Mouse (Mus musculus): Measurements from ENCODE around the gene Ascl2.

The Ascl2 gene

GRCm38 (mm10) chr7:142968809-142969511 is at the start of gene Ascl2:
TSS of gene Ascl2 (minus strand) at chr7:142969264.
- peak; percentile 90 for DNase-seq (ENCODE audit: low read depth, low spot score)

- DNase-seq (ENCODE audit: low read depth, low spot score) = no peak
These were observed 48.1 kb upstream of the Ascl2 start for GRCm38 (mm10) chr7:143017181-143017580.

- peak; percentile 78 for DNase-seq (ENCODE audit: low read depth, low spot score)
These were observed 47.5 kb upstream of the Ascl2 start for GRCm38 (mm10) chr7:143016424-143017142.

- peak; percentile 87 for DNase-seq (ENCODE audit: low read depth, low spot score)
These were observed 46.8 kb upstream of the Ascl2 start for GRCm38 (mm10) chr7:143015755-143016423.

- DNase-seq (ENCODE audit: low read depth, low spot score) = no peak
These were observed 46.0 kb upstream of the Ascl2 start for GRCm38 (mm10) chr7:143014862-143015659.

- peak; percentile 66 for DNase-seq (ENCODE audit: low read depth, low spot score)
These were observed 44.5 kb upstream of the Ascl2 start for GRCm38 (mm10) chr7:143013420-143014178.

- no peak for DNase-seq (ENCODE audit: low read depth, low spot score)
These were observed 43.3 kb upstream of the Ascl2 start for GRCm38 (mm10) chr7:143012230-143012875.

GRCm38 (mm10) chr7:143011226-143011625 is 42.2 kb upstream of the Ascl2 start:
- no peak for DNase-seq (ENCODE audit: low read depth, low spot score)

- no peak for DNase-seq (ENCODE audit: low read depth, low spot score)
These were observed 40.9 kb upstream of the Ascl2 start for GRCm38 (mm10) chr7:143009996-143010395.

GRCm38 (mm10) chr7:143008996-143009665 is 40.1 kb upstream of the Ascl2 start:
- DNase-seq (ENCODE audit: low read depth, low spot score) = peak; percentile 34

- peak; percentile 90 for DNase-seq (ENCODE audit: low read depth, low spot score)
These were observed 39.4 kb upstream of the Ascl2 start for GRCm38 (mm10) chr7:143008370-143008926.

- DNase-seq (ENCODE audit: low read depth, low spot score) = peak; percentile 96
These were observed 38.7 kb upstream of the Ascl2 start for GRCm38 (mm10) chr7:143007599-143008369.

- no peak for DNase-seq (ENCODE audit: low read depth, low spot score)
These were observed 37.9 kb upstream of the Ascl2 start for GRCm38 (mm10) chr7:143006756-143007598.

GRCm38 (mm10) chr7:143006097-143006755 is 37.2 kb upstream of the Ascl2 start:
- DNase-seq (ENCODE audit: low read depth, low spot score) = peak; percentile 87

- DNase-seq (ENCODE audit: low read depth, low spot score) = no peak
These were observed 36.5 kb upstream of the Ascl2 start for GRCm38 (mm10) chr7:143005344-143006096.

GRCm38 (mm10) chr7:143004727-143005343 is 35.8 kb upstream of the Ascl2 start, which contains the start of gene Tspan32:
TSS of gene Tspan32 (plus strand) at chr7:143005046.
- DNase-seq (ENCODE audit: low read depth, low spot score) = no peak

Measured in R1 (cell line).